Mouse (Mus musculus): Measurements from ENCODE around the gene Vma21.

Vma21 gene

GRCm38 (mm10) chrX:71815631-71816345, at the start of gene Vma21:
Gene Vma21, plus strand, starts transcription at chrX:71815924.
- no peak for DNase-seq

GRCm38 (mm10) chrX:71767909-71768308, 47.8 kb upstream of the Vma21 start:
- no peak for DNase-seq

- peak; percentile 5 for DNase-seq
Observed at GRCm38 (mm10) chrX:71791106-71791505, 24.6 kb upstream of the Vma21 start.

GRCm38 (mm10) chrX:71797766-71798165, 18.0 kb upstream of the Vma21 start:
- no peak for DNase-seq

- no peak for DNase-seq
Observed at GRCm38 (mm10) chrX:71798883-71799282, 16.8 kb upstream of the Vma21 start.

GRCm38 (mm10) chrX:71811966-71812835, 3.5 kb upstream of the Vma21 start:
- no peak for DNase-seq

- DNase-seq = peak; percentile 81
Observed at GRCm38 (mm10) chrX:71816401-71816857, 705 bp downstream of the Vma21 start.

GRCm38 (mm10) chrX:71816931-71817361, 1.2 kb downstream of the Vma21 start:
- no peak for DNase-seq

- no peak for DNase-seq
Observed at GRCm38 (mm10) chrX:71838911-71839310, 23.2 kb downstream of the Vma21 start.

- no peak for DNase-seq
Observed at GRCm38 (mm10) chrX:71846696-71847095, 31.0 kb downstream of the Vma21 start.

GRCm38 (mm10) chrX:71853798-71854197, 38.1 kb downstream of the Vma21 start:
- DNase-seq = no peak
